Mouse (Mus musculus): ENCODE results near the gene St6galnac3. TPM values are rescaled to one million over a fixed set of nuclear protein-coding genes. Genes with fewer than 3 reads are reported as not detected.
A peak's percentile ranks its signal among the peaks of the same experiment; 100 is the strongest.

Gene St6galnac3
- polyA plus RNA-seq, 1 experiment from 2014 or later = 23.2 TPM

GRCm38 (mm10) chr3:153659575-153660168 is 65.3 kb downstream of the St6galnac3 start:
- ATAC-seq = peak; percentile 38; the same call in 1 of the 2 replicates
- 39% methylated on average over 15 of the region's 15 CpGs for WGBS
- peaks cover 24% of the 10 kb centered on the region for H3K4me1 ChIP-seq (ENCODE audit: control insufficient read depth, insufficient read depth, low read length)

GRCm38 (mm10) chr3:153658051-153658777 is 66.8 kb downstream of the St6galnac3 start:
- H3K9me3 ChIP-seq (replicated peaks; ENCODE audit: control insufficient read depth, low read length) = no peaks in the 10 kb centered on the region
- no peak overlapping the region for H3K27ac ChIP-seq (ENCODE audit: low read depth, low read length)
- H3K27me3 ChIP-seq (replicated peaks; ENCODE audit: control insufficient read depth, insufficient read depth, low read length) = no peaks in the 10 kb centered on the region
- H3K36me3 ChIP-seq (ENCODE audit: control insufficient read depth, insufficient read depth, low read length) = no peaks in the 10 kb centered on the region
- DNase-seq (ENCODE audit: low spot score) = peak; percentile 57
- peak; percentile 35; the same call in 1 of the 2 replicates for ATAC-seq
- H3K4me2 ChIP-seq (ENCODE audit: low read length) = no peak overlapping the region
- H3K9ac ChIP-seq (ENCODE audit: low read length) = no peak overlapping the region
- no peak overlapping the region for H3K4me3 ChIP-seq (ENCODE audit: low read depth, low read length)
- WGBS = 71% methylated on average over 22 of the region's 22 CpGs
- peaks cover 23% of the 10 kb centered on the region for H3K4me1 ChIP-seq (ENCODE audit: control insufficient read depth, insufficient read depth, low read length)

More at GRCm38 (mm10) chr3:153659575-153660168, 65.3 kb downstream of the St6galnac3 start:
- Histone ChIP-seq H3K9ac (ENCODE audit: low read length) (no peak overlapping the region), H3K36me3 (ENCODE audit: control insufficient read depth, insufficient read depth, low read length) (no peaks in the 10 kb centered on the region), H3K4me2 (ENCODE audit: low read length) (no peak overlapping the region), H3K27ac (ENCODE audit: low read depth, low read length) (no peak overlapping the region), H3K27me3 (replicated peaks; ENCODE audit: control insufficient read depth, insufficient read depth, low read length) (no peaks in the 10 kb centered on the region), H3K4me3 (ENCODE audit: low read depth, low read length) (no peak overlapping the region), H3K9me3 (replicated peaks; ENCODE audit: control insufficient read depth, low read length) (no peaks in the 10 kb centered on the region)
- peak; percentile 25 for DNase-seq (ENCODE audit: low spot score)

GRCm38 (mm10) chr3:153655071-153655470 is 69.9 kb downstream of the St6galnac3 start:
- H3K27me3 ChIP-seq (replicated peaks; ENCODE audit: control insufficient read depth, insufficient read depth, low read length) = no peaks in the 10 kb centered on the region
- H3K4me1 ChIP-seq (ENCODE audit: control insufficient read depth, insufficient read depth, low read length) = peaks cover 12% of the 10 kb centered on the region
- H3K9ac ChIP-seq (ENCODE audit: low read length) = no peak overlapping the region
- DNase-seq (ENCODE audit: low spot score) (peak; percentile 91), ATAC-seq (peak; percentile 9; the same call in 1 of the 2 replicates)
- no peak overlapping the region for H3K27ac ChIP-seq (ENCODE audit: low read depth, low read length)
- H3K4me2 ChIP-seq (ENCODE audit: low read length) = no peak overlapping the region
- no peaks in the 10 kb centered on the region for H3K36me3 ChIP-seq (ENCODE audit: control insufficient read depth, insufficient read depth, low read length)
- 20% methylated on average over 9 of the region's 9 CpGs for WGBS
- no peak overlapping the region for H3K4me3 ChIP-seq (ENCODE audit: low read depth, low read length)
- H3K9me3 ChIP-seq (replicated peaks; ENCODE audit: control insufficient read depth, low read length) = no peaks in the 10 kb centered on the region

- no peak overlapping the region for H3K27ac ChIP-seq (ENCODE audit: low read depth, low read length)
- WGBS = 76% methylated on average over 3 of the region's 3 CpGs
Observed at GRCm38 (mm10) chr3:153652850-153653249, 72.1 kb downstream of the St6galnac3 start.

GRCm38 (mm10) chr3:153648713-153649112 is 76.3 kb downstream of the St6galnac3 start:
- H3K4me1 ChIP-seq (ENCODE audit: control insufficient read depth, insufficient read depth, low read length) = peaks cover 3% of the 10 kb centered on the region; the same call in 1 of the 2 replicates
- WGBS = 65% methylated on average over 8 of the region's 8 CpGs
- no peak overlapping the region for H3K4me2 ChIP-seq (ENCODE audit: low read length)
- no peaks in the 10 kb centered on the region for H3K9me3 ChIP-seq (replicated peaks; ENCODE audit: control insufficient read depth, low read length)
- H3K27ac ChIP-seq (ENCODE audit: low read depth, low read length) = no peak overlapping the region
- H3K4me3 ChIP-seq (ENCODE audit: low read depth, low read length) = no peak overlapping the region
- no peaks in the 10 kb centered on the region for H3K27me3 ChIP-seq (replicated peaks; ENCODE audit: control insufficient read depth, insufficient read depth, low read length)
- no peak overlapping the region for H3K9ac ChIP-seq (ENCODE audit: low read length)
- peak; percentile 16; the same call in 1 of the 2 replicates for ATAC-seq
- DNase-seq (ENCODE audit: low spot score) = no peak
- H3K36me3 ChIP-seq (ENCODE audit: control insufficient read depth, insufficient read depth, low read length) = no peaks in the 10 kb centered on the region

More at GRCm38 (mm10) chr3:153652850-153653249, 72.1 kb downstream of the St6galnac3 start:
- Histone ChIP-seq H3K36me3 (ENCODE audit: control insufficient read depth, insufficient read depth, low read length) (no peaks in the 10 kb centered on the region), H3K9me3 (replicated peaks; ENCODE audit: control insufficient read depth, low read length) (no peaks in the 10 kb centered on the region), H3K4me3 (ENCODE audit: low read depth, low read length) (no peak overlapping the region), H3K9ac (ENCODE audit: low read length) (no peak overlapping the region), H3K4me2 (ENCODE audit: low read length) (no peak overlapping the region), H3K27me3 (replicated peaks; ENCODE audit: control insufficient read depth, insufficient read depth, low read length) (no peaks in the 10 kb centered on the region), H3K4me1 (ENCODE audit: control insufficient read depth, insufficient read depth, low read length) (peaks cover 8% of the 10 kb centered on the region)
- ATAC-seq = no peak
- DNase-seq (ENCODE audit: low spot score) = no peak

GRCm38 (mm10) chr3:153645803-153646202 is 79.2 kb downstream of the St6galnac3 start:
- WGBS = 59% methylated on average over 7 of the region's 7 CpGs
- Histone ChIP-seq H3K4me3 (ENCODE audit: low read depth, low read length) (no peak overlapping the region), H3K4me1 (ENCODE audit: control insufficient read depth, insufficient read depth, low read length) (peaks cover 3% of the 10 kb centered on the region; the same call in 1 of the 2 replicates), H3K9me3 (replicated peaks; ENCODE audit: control insufficient read depth, low read length) (no peaks in the 10 kb centered on the region), H3K27ac (ENCODE audit: low read depth, low read length) (no peak overlapping the region), H3K27me3 (replicated peaks; ENCODE audit: control insufficient read depth, insufficient read depth, low read length) (no peaks in the 10 kb centered on the region), H3K9ac (ENCODE audit: low read length) (no peak overlapping the region), H3K4me2 (ENCODE audit: low read length) (no peak overlapping the region), H3K36me3 (ENCODE audit: control insufficient read depth, insufficient read depth, low read length) (no peaks in the 10 kb centered on the region)
- DNase-seq (ENCODE audit: low spot score) = no peak
- ATAC-seq = no peak; the same call in 1 of the 2 replicates

GRCm38 (mm10) chr3:153643822-153644519 is 81.0 kb downstream of the St6galnac3 start:
- WGBS = 76% methylated on average over 20 of the region's 20 CpGs

GRCm38 (mm10) chr3:153642826-153643225 is 82.1 kb downstream of the St6galnac3 start:
- Histone ChIP-seq H3K27me3 (replicated peaks; ENCODE audit: control insufficient read depth, insufficient read depth, low read length) (no peaks in the 10 kb centered on the region), H3K4me3 (ENCODE audit: low read depth, low read length) (no peak overlapping the region), H3K4me1 (ENCODE audit: control insufficient read depth, insufficient read depth, low read length) (no peaks in the 10 kb centered on the region), H3K9ac (ENCODE audit: low read length) (no peak overlapping the region), H3K9me3 (replicated peaks; ENCODE audit: control insufficient read depth, low read length) (no peaks in the 10 kb centered on the region), H3K27ac (ENCODE audit: low read depth, low read length) (no peak overlapping the region), H3K36me3 (ENCODE audit: control insufficient read depth, insufficient read depth, low read length) (no peaks in the 10 kb centered on the region), H3K4me2 (ENCODE audit: low read length) (no peak overlapping the region)
- DNase-seq (ENCODE audit: low spot score) (no peak), ATAC-seq (no peak)
- 96% methylated on average over 14 of the region's 14 CpGs for WGBS

More at GRCm38 (mm10) chr3:153643822-153644519, 81.0 kb downstream of the St6galnac3 start:
- H3K36me3 ChIP-seq (ENCODE audit: control insufficient read depth, insufficient read depth, low read length) = no peaks in the 10 kb centered on the region
- DNase-seq (ENCODE audit: low spot score) = no peak
- H3K4me1 ChIP-seq (ENCODE audit: control insufficient read depth, insufficient read depth, low read length) = peaks cover 3% of the 10 kb centered on the region; the same call in 1 of the 2 replicates
- H3K9me3 ChIP-seq (replicated peaks; ENCODE audit: control insufficient read depth, low read length) = no peaks in the 10 kb centered on the region
- H3K4me3 ChIP-seq (ENCODE audit: low read depth, low read length) = no peak overlapping the region
- H3K4me2 ChIP-seq (ENCODE audit: low read length) = no peak overlapping the region
- ATAC-seq = no peak
- no peaks in the 10 kb centered on the region for H3K27me3 ChIP-seq (replicated peaks; ENCODE audit: control insufficient read depth, insufficient read depth, low read length)
- no peak overlapping the region for H3K27ac ChIP-seq (ENCODE audit: low read depth, low read length)
- H3K9ac ChIP-seq (ENCODE audit: low read length) = no peak overlapping the region

Measured in forebrain, embryonic 14.5 days (tissue).